Mouse (Mus musculus): ENCODE measurements around the gene Mycn. TPM values are rescaled to one million over a fixed set of nuclear protein-coding genes. Genes with fewer than 3 reads are reported as not detected.

Gene Mycn
- polyA plus RNA-seq (2016; fragmentation: Nextera tagmentation; extraction: Ambion mirVana), result 95.7 and 98.7 TPM in 2 replicates

- 1% methylated on average over 38 of the region's 38 CpGs for WGBS
- Histone ChIP-seq H3K4me1 (peaks cover 17% of the 10 kb centered on the region), H3K9me3 (no peaks in the 10 kb centered on the region)
Measured at GRCm38 (mm10) chr12:12941661-12942363, at the start of gene Mycn. Gene Mycn, minus strand, starts transcription at chr12:12941914.

GRCm38 (mm10) chr12:12987376-12987775 lies 45.7 kb upstream of the Mycn start:
- no peak overlapping the region for H3K9ac ChIP-seq
- no peak overlapping the region for H3K27ac ChIP-seq
- H3K36me3 ChIP-seq, result no peaks in the 10 kb centered on the region
- H3K4me3 ChIP-seq, result no peak overlapping the region
- ATAC-seq (ENCODE audit: low FRiP score, low read depth), result no peak
- no peak overlapping the region for H3K4me2 ChIP-seq (replicated peaks)
- no peaks in the 10 kb centered on the region for H3K4me1 ChIP-seq
- H3K27me3 ChIP-seq (replicated peaks), result no peaks in the 10 kb centered on the region
- WGBS, result 77% methylated on average over 8 of the region's 8 CpGs
- no peaks in the 10 kb centered on the region for H3K9me3 ChIP-seq

More at GRCm38 (mm10) chr12:12941661-12942363, at the start of gene Mycn:
- H3K36me3 ChIP-seq, result peaks cover 15% of the 10 kb centered on the region
- peak within 1 kb of the TSS; percentile 95 for H3K9ac ChIP-seq
- peak within 1 kb of the TSS; percentile 89 for H3K4me3 ChIP-seq
- peak within 1 kb of the TSS; percentile 95 for H3K27ac ChIP-seq
- H3K4me2 ChIP-seq (replicated peaks), result peak within 1 kb of the TSS; percentile 93
- H3K27me3 ChIP-seq (replicated peaks), result no peaks in the 10 kb centered on the region
- peak; percentile 77 for ATAC-seq (ENCODE audit: low FRiP score, low read depth)

GRCm38 (mm10) chr12:12986612-12987206 lies 45.0 kb upstream of the Mycn start:
- Histone ChIP-seq H3K27me3 (replicated peaks) (no peaks in the 10 kb centered on the region), H3K4me2 (replicated peaks) (no peak overlapping the region), H3K4me3 (no peak overlapping the region), H3K36me3 (no peaks in the 10 kb centered on the region), H3K9ac (no peak overlapping the region), H3K27ac (no peak overlapping the region), H3K9me3 (no peaks in the 10 kb centered on the region), H3K4me1 (no peaks in the 10 kb centered on the region)
- no peak for ATAC-seq (ENCODE audit: low FRiP score, low read depth)
- WGBS, result 84% methylated on average over 20 of the region's 20 CpGs

- no peaks in the 10 kb centered on the region for H3K36me3 ChIP-seq
- H3K27ac ChIP-seq, result no peak overlapping the region
- H3K9ac ChIP-seq, result no peak overlapping the region
- no peaks in the 10 kb centered on the region for H3K27me3 ChIP-seq (replicated peaks)
- H3K4me1 ChIP-seq, result no peaks in the 10 kb centered on the region
- H3K4me2 ChIP-seq (replicated peaks), result no peak overlapping the region
- 81% methylated on average over 1 of the region's 1 CpGs for WGBS
- no peak overlapping the region for H3K4me3 ChIP-seq
- no peaks in the 10 kb centered on the region for H3K9me3 ChIP-seq
- ATAC-seq (ENCODE audit: low FRiP score, low read depth), result no peak
Measured at GRCm38 (mm10) chr12:12983032-12983431, 41.3 kb upstream of the Mycn start.

- WGBS, result 83% methylated on average over 1 of the region's 1 CpGs
- Histone ChIP-seq H3K4me1 (no peaks in the 10 kb centered on the region), H3K4me2 (replicated peaks) (no peak overlapping the region), H3K9ac (no peak overlapping the region), H3K36me3 (no peaks in the 10 kb centered on the region), H3K27me3 (replicated peaks) (no peaks in the 10 kb centered on the region), H3K27ac (no peak overlapping the region), H3K4me3 (no peak overlapping the region), H3K9me3 (no peaks in the 10 kb centered on the region)
- no peak for ATAC-seq (ENCODE audit: low FRiP score, low read depth)
Measured at GRCm38 (mm10) chr12:12975397-12975796, 33.7 kb upstream of the Mycn start.

- Histone ChIP-seq H3K9me3 (no peaks in the 10 kb centered on the region), H3K27ac (no peak overlapping the region), H3K9ac (no peak overlapping the region), H3K27me3 (replicated peaks) (no peaks in the 10 kb centered on the region), H3K4me1 (no peaks in the 10 kb centered on the region), H3K4me2 (replicated peaks) (no peak overlapping the region), H3K4me3 (no peak overlapping the region), H3K36me3 (no peaks in the 10 kb centered on the region)
- ATAC-seq (ENCODE audit: low FRiP score, low read depth), result no peak
- 55% methylated on average over 8 of the region's 8 CpGs for WGBS
Measured at GRCm38 (mm10) chr12:12972756-12973435, 31.2 kb upstream of the Mycn start.

GRCm38 (mm10) chr12:12967946-12968345 lies 26.2 kb upstream of the Mycn start:
- Histone ChIP-seq H3K4me3 (no peak overlapping the region), H3K27me3 (replicated peaks) (no peaks in the 10 kb centered on the region), H3K9ac (no peak overlapping the region), H3K36me3 (no peaks in the 10 kb centered on the region), H3K27ac (no peak overlapping the region), H3K9me3 (no peaks in the 10 kb centered on the region), H3K4me1 (no peaks in the 10 kb centered on the region), H3K4me2 (replicated peaks) (no peak overlapping the region)
- no peak for ATAC-seq (ENCODE audit: low FRiP score, low read depth)
- 75% methylated on average over 2 of the region's 2 CpGs for WGBS

- Histone ChIP-seq H3K27me3 (replicated peaks) (no peaks in the 10 kb centered on the region), H3K36me3 (no peaks in the 10 kb centered on the region), H3K27ac (no peak overlapping the region), H3K9ac (no peak overlapping the region), H3K4me2 (replicated peaks) (no peak overlapping the region), H3K9me3 (no peaks in the 10 kb centered on the region), H3K4me3 (no peak overlapping the region), H3K4me1 (no peaks in the 10 kb centered on the region)
- ATAC-seq (ENCODE audit: low FRiP score, low read depth), result no peak
- 96% methylated on average over 3 of the region's 3 CpGs for WGBS
Measured at GRCm38 (mm10) chr12:12964856-12965255, 23.1 kb upstream of the Mycn start.

- H3K4me1 ChIP-seq, result 0 out of 2 replicates have a peak, but pooled peaks cover 5% of the 10 kb centered on the region
- H3K9me3 ChIP-seq, result no peaks in the 10 kb centered on the region
- no peak overlapping the region for H3K9ac ChIP-seq
- WGBS, result 85% methylated on average over 4 of the region's 4 CpGs
- H3K4me3 ChIP-seq, result no peak overlapping the region
- no peaks in the 10 kb centered on the region for H3K27me3 ChIP-seq (replicated peaks)
- no peak for ATAC-seq (ENCODE audit: low FRiP score, low read depth)
- no peaks in the 10 kb centered on the region for H3K36me3 ChIP-seq
- no peak overlapping the region for H3K27ac ChIP-seq
- H3K4me2 ChIP-seq (replicated peaks), result no peak overlapping the region
Measured at GRCm38 (mm10) chr12:12947606-12948005, 5.9 kb upstream of the Mycn start.

GRCm38 (mm10) chr12:12943288-12943687 lies 1.6 kb upstream of the Mycn start:
- H3K27ac ChIP-seq, result no peak overlapping the region
- ATAC-seq (ENCODE audit: low FRiP score, low read depth), result no peak
- peak overlapping the region; percentile 93; the same call in 1 of the 2 replicates for H3K4me2 ChIP-seq (replicated peaks)
- no peaks in the 10 kb centered on the region for H3K9me3 ChIP-seq
- H3K4me3 ChIP-seq, result no peak overlapping the region
- peaks cover 6% of the 10 kb centered on the region; the same call in 1 of the 2 replicates for H3K36me3 ChIP-seq
- H3K27me3 ChIP-seq (replicated peaks), result no peaks in the 10 kb centered on the region
- H3K9ac ChIP-seq, result no peak overlapping the region; the same call in 1 of the 2 replicates
- WGBS, result 5% methylated on average over 6 of the region's 6 CpGs
- H3K4me1 ChIP-seq, result 0 out of 2 replicates have a peak, but pooled peaks cover 5% of the 10 kb centered on the region

- Histone ChIP-seq H3K4me1 (peaks cover 10% of the 10 kb centered on the region), H3K27me3 (replicated peaks) (no peaks in the 10 kb centered on the region), H3K36me3 (peaks cover 8% of the 10 kb centered on the region; the same call in 1 of the 2 replicates), H3K27ac (peak overlapping the region; percentile 80), H3K9ac (peak overlapping the region; percentile 95), H3K4me3 (peak overlapping the region; percentile 89), H3K4me2 (replicated peaks) (peak overlapping the region; percentile 93), H3K9me3 (no peaks in the 10 kb centered on the region)
- WGBS, result under 1% methylated on average over 47 of the region's 47 CpGs
- ATAC-seq (ENCODE audit: low FRiP score, low read depth), result peak; percentile 58
Measured at GRCm38 (mm10) chr12:12942364-12943050, 793 bp upstream of the Mycn start.

GRCm38 (mm10) chr12:12941129-12941504 lies 597 bp downstream of the Mycn start:
- Histone ChIP-seq H3K4me2 (replicated peaks) (peak overlapping the region; percentile 93), H3K4me1 (peaks cover 22% of the 10 kb centered on the region), H3K27ac (peak overlapping the region; percentile 95), H3K9me3 (no peaks in the 10 kb centered on the region), H3K27me3 (replicated peaks) (no peaks in the 10 kb centered on the region), H3K36me3 (peaks cover 20% of the 10 kb centered on the region), H3K9ac (peak overlapping the region; percentile 95), H3K4me3 (peak overlapping the region; percentile 89)
- no peak for ATAC-seq (ENCODE audit: low FRiP score, low read depth)
- WGBS, result 0% methylated on average over 20 of the region's 20 CpGs
